Mouse (Mus musculus) adrenal gland (tissue): ENCODE measurements at regions not wholly inside any gene's neighbourhood (a gene's known extent, or its start where the extent isn't known, plus 50 kb on each side); places are given as distances from the start of the nearest gene placed in this dataset.
"Not testable (repeated sequence)": the region's sequence is repeated elsewhere in the genome, so short reads cannot be mapped to it uniquely, and the experiment has no call there.

Experiments used
- intact Hi-C: fragments of 180-260 bp; cut with DNase I; formaldehyde crosslinking; loops from one replicate; pipeline ENCODE4 v1.15.1; 2025

DNA sequence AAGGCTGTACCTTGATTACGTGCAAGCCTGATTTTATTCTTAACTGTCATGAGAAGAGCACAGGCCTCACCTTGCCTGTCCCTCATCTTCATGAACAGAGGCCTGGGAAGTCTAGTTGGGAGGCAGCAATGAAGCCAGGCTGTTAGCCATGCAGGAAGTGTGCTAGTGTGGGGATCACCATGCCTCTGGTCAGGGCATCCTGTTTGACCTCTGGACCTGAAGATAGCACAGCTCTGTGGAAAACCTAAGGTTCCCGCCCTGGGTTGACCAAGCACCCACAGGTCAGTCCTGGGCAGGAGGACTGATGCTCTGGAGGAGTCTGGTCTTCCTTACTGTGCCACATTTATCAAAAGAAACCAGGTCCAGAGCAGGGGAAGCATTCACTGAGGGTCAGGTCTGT, 157.6 kb downstream of the Gm906 start:
- intact Hi-C loops: loop anchor here (10.0 kb wide), 1 partner anchor 612 kb away; no protein-coding TSS in a partner anchor

DNA sequence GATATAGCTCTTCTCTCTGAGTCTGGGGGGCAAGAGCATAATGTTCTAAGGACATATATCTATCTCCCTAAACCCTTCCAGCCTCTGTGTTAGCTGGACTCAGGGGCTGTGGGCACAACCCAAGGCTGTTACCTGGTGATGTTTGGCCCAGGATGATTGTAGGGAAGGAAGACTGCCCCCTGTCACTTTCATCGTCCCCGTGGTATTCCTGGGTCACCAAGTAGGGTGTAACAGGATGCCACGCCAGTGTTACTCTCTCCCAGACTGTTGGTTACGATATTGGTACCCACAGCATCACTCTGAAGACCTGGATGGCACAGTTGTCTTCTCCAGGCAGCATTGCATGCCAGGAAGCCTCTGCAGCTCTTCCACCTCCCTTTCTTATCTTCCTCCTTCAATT, 185.3 kb downstream of the Gm906 start:
- intact Hi-C loops: no loop called here

DNA sequence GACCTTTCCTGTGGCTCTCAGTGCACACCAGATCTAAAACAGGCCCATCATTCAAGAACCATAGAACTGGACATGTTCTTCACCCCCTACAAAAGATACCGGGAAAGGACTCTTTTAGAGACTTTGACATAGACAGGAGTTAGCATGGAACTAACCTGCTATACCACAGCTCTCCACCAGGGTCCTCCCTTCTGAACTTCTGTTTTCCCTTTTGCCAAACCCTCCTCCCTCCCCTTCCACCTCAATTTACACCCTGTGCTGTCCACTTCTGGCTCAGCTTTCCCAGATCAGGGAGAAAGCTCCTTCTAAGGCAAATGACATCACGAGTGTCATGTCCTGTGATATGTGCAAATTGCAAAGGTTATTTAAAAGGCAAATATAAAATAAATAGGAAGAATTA, 185.7 kb downstream of the Gm906 start:
- intact Hi-C loops: not testable (repeated sequence)

DNA sequence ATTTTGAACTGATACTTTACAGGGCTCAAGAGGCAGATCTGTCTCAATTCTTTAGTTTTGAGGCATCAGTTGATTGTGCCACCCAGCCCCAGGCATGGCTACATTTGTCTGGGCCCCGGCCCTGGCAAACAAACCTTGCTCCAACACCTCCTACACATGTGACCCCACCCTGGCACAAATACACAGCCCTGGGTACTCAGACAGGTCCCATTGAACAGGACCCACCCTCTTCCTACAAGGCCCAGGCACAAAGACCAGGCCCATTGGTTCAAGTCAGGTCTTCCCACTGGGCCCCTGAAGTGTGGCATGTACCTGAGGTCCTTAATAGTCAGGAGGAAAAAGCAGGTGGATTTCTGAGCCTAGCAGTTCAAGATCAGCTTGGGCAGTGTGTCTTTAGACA, 190.4 kb downstream of the Gm906 start:
- intact Hi-C loops: not testable (repeated sequence)

DNA sequence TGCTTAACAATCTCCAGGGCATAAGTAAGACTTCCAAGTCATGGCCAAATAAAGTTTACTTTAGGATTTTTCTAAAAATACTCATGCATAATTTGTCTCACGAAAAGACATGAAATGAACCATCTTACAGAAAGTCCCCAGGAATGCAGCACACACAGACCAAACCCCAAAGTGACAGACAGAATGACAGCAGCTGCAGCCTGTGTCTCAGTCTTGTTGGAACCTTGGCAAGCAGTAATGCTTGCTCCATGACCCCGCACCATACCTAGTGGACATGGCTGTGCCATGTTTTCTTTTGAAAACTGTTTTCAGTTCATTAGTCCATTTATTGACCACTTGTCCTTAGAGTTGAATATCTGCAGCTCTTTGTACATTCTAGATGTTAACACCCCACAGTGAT, 191.1 kb downstream of the Gm906 start:
- intact Hi-C loops: not testable (repeated sequence)

DNA sequence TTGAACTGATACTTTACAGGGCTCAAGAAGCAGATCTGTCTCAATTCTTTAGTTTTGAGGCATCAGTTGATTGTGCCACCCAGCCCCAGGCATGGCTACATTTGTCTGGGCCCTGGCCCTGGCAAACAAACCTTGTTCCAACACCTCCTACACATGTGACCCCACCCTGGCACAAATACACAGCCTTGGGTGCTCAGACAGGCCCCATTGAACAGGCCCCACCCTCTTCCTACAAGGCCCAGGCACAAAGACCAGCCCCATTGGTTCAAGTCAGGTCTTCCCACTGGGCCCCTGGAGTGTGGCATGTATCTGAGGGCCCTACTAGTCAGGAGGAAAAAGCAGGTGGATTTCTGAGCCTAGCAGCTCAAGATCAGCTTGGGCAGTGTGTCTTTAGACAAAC, 198.4 kb downstream of the Gm906 start:
- intact Hi-C loops: not testable (repeated sequence)

DNA sequence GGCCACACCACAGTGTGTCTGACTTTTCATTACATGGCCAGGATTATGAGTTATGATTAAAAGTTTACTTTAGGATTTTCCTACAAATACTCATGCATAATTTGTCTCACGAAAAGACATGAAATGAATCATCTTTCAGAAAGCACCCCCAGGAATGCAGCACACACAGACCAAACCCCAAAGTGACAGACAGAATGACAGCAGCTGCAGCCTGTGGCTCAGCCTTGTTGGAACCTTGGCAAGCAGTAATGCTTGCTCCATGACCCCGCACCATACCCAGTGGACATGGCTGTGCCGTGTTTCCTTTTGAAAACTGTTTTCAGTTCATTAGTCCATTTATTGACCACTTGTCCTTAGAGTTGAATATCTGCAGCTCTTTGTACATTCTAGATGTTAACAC, 199.0 kb downstream of the Gm906 start:
- intact Hi-C loops: not testable (repeated sequence)

DNA sequence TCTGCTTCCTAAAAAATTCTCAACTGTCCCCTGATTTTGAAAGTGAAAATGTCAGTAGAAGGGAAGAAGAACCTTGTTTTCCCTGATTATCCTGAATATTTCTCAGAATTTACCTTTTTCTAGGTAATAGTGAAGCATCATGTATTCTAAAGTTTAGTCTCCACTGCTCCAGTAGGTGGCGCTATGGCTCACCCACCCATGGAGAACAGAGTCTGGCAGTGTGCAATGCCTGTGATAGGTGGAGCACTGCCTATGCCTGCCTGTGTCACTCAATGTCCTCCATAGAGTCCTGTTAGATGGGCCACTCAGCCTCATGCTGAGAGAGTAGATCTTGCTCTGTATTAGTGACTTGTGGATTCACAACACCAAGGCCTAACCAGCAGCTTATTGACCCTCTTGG, 218.4 kb downstream of the Gm906 start:
- intact Hi-C loops: no loop called here

DNA sequence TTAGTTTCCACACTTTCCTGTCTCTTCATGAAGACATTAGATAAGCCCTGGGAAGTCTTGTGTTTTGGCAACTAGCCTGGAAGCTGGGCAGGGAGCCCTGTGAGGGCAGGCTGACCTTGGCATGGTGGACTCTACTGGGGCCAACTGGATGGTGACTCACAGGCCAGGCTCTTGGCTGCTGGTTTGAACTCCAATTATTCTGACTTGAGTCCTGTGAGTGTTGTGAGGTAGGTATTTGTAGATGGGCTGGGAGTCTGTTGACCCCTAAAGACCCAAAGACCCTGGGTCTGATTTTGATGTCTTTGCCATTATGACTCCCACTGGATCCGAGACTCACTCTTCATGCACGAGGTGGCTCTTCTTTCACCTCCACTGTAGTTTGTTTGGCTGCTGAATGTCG, 208.9 kb upstream of the Gm30302 start:
- intact Hi-C loops: not testable (repeated sequence)

DNA sequence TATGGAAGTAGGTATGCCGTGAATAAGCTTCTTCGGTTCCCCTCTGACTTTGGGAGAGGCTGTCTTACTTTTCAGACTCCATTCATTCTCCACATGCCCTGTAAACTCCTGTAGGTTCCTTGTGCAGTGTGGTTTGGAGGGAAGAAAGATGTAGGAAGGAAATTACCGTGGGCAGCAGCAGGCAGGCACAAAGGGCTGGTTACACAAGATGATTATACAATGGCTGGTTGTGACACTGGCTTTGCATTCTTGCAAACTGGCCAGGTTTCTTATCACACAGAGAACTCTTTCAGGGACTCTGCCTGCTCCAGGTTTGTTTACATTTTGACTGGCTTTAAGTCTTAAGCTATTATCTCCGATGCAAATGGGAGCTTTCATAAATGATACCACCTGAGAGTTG, 167.3 kb upstream of the Gm30302 start:
- intact Hi-C loops: not testable (repeated sequence)

DNA sequence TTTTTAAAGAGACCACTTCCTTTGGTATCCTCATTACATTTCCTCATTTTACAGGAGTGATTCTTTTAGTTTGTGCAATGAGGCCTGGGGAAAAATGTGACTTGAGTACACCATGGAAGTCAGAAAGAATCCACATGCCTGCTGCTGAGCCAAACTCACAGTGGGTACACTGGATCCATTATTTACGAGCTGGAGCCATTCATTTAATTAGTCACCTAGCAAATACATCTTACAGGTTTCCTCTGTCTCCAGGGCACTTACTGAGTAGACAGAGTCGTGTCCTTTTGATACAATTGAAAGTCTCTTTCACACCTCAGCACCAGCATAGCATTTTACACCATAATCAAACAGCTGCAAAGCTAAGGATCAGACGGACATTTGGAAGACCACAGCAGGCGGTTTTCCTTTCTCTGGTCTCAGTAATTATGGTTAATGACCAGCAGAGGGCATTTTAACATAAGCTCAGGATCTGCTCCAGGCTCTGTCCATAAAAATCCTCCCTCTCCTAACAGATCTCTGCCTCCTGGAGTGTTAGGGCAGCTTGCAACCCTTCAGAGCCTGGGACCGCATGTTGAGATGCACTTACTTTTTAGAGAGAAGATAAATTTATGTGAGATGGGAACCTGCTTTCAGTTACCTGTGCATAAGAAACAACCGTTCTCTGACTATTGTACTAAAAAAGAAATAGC, 159.3 kb upstream of the Gm30302 start:
- intact Hi-C loops: not testable (repeated sequence)

DNA sequence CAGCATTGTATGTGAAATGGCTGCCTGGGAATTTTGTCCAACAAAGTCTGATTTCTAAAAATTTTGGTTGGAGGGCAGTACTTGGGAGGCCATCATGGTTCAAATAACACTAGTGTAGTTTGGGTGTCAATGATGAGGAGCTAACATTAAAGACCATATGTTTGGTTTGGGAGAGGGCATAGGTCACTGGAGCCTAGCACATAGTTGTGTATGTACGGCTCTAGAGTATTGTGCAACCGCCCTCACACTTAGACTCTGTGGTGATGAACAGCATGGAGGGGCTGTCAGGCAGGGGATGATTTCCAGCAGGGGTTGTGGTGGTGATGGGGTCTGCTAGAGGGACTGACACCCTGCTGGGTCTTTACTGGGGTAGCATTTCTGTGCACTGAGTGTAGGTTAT, 117.0 kb upstream of the Gm30302 start:
- intact Hi-C loops: no loop called here
